Mouse (Mus musculus) adipose tissue, adult 10 weeks (tissue): ENCODE measurements around the gene Eif4b. TPM values are rescaled to one million over a fixed set of nuclear protein-coding genes. Genes with fewer than 3 reads are reported as not detected.

Experiments used
- polyA plus RNA-seq: library from polyadenylated mRNA; stranded (reverse); fragments of 350-450 nt; fragmentation: Illumina TruSeq; extraction: RNeasy Lipid Tissue Mini Kit (QIAGEN cat#74804); gene quantifications from one replicate; pipeline ENCODE4 v1.2.3, GENCODE M21; 2014; ENCODE audit warnings: low read depth, low replicate concordance

Gene Eif4b
- polyA plus RNA-seq, result 163 TPM

GRCm38 (mm10) chr15:102073559-102074069 is at the start of gene Eif4b:
Gene Eif4b (plus strand): TSS chr15:102073773.

GRCm38 (mm10) chr15:102028040-102028439 is 45.5 kb upstream of the Eif4b start, which contains the start of gene Krt18:
Gene Krt18 (plus strand): TSS chr15:102028180.

GRCm38 (mm10) chr15:102100161-102100981 is 26.8 kb downstream of the Eif4b start, which contains the start of gene Tns2:
Gene Tns2 (plus strand): TSS chr15:102100413.

GRCm38 (mm10) chr15:102136129-102136758 is 62.7 kb downstream of the Eif4b start, which contains the start of gene Spryd3:
Gene Spryd3 (minus strand): TSS chr15:102136234.

GRCm38 (mm10) chr15:102144274-102144711 is 70.7 kb downstream of the Eif4b start, which contains the start of gene Igfbp6:
Gene Igfbp6 (plus strand): TSS chr15:102144362.

Other genes starting within 250 kb of the Eif4b start
- not detected for gene Krt1, start 223.0 kb upstream of the Eif4b start, polyA plus RNA-seq
- gene Krt77, start 204.1 kb upstream of the Eif4b start, polyA plus RNA-seq, result not detected
- gene Krt76, start 180.9 kb upstream of the Eif4b start, polyA plus RNA-seq, result not detected
- not detected for gene Krt4, start 149.0 kb upstream of the Eif4b start, polyA plus RNA-seq
- gene Krt79, start 133.4 kb upstream of the Eif4b start, polyA plus RNA-seq, result 1.6 TPM
- 0.19 TPM for gene Krt78, start 119.5 kb upstream of the Eif4b start, polyA plus RNA-seq
- 197 TPM for gene Krt8, start 69.3 kb upstream of the Eif4b start, polyA plus RNA-seq
- 277 TPM for gene Krt18, start 45.6 kb upstream of the Eif4b start, polyA plus RNA-seq
- gene Tns2, start 26.6 kb downstream of the Eif4b start, polyA plus RNA-seq, result 102 TPM
- 54.5 TPM for gene Spryd3, start 62.5 kb downstream of the Eif4b start, polyA plus RNA-seq
- 147 TPM for gene Igfbp6, start 70.6 kb downstream of the Eif4b start, polyA plus RNA-seq
- 0.40 TPM for gene Soat2, start 76.8 kb downstream of the Eif4b start, polyA plus RNA-seq
- gene Zfp740, start 129.5 kb downstream of the Eif4b start, polyA plus RNA-seq, result 63.0 TPM
- gene Csad, start 131.0 kb downstream of the Eif4b start, polyA plus RNA-seq, result 192 TPM
- gene Itgb7, start 158.2 kb downstream of the Eif4b start, polyA plus RNA-seq, result 5.4 TPM
- gene Rarg, start 183.7 kb downstream of the Eif4b start, polyA plus RNA-seq, result 30.3 TPM
- gene Gm9918, start 196.8 kb downstream of the Eif4b start, polyA plus RNA-seq, result 0.14 TPM
- 30.6 TPM for gene Mfsd5, start 205.7 kb downstream of the Eif4b start, polyA plus RNA-seq
- 4.2 TPM for gene Espl1, start 222.5 kb downstream of the Eif4b start, polyA plus RNA-seq